Mouse (Mus musculus) neural tube, embryonic 10.5 days (tissue): ENCODE data around the gene Zfp410.
"Not testable (repeated sequence)": the region's sequence is repeated elsewhere in the genome, so short reads cannot be mapped to it uniquely, and the experiment has no call there.

Source experiments
- DNase-seq: peaks from one replicate; pipeline ENCODE4 v3.0.0-alpha.2; 2017; ENCODE audit warnings: low spot score; ENCODE audit errors: extremely low spot score

Zfp410 gene

DNA sequence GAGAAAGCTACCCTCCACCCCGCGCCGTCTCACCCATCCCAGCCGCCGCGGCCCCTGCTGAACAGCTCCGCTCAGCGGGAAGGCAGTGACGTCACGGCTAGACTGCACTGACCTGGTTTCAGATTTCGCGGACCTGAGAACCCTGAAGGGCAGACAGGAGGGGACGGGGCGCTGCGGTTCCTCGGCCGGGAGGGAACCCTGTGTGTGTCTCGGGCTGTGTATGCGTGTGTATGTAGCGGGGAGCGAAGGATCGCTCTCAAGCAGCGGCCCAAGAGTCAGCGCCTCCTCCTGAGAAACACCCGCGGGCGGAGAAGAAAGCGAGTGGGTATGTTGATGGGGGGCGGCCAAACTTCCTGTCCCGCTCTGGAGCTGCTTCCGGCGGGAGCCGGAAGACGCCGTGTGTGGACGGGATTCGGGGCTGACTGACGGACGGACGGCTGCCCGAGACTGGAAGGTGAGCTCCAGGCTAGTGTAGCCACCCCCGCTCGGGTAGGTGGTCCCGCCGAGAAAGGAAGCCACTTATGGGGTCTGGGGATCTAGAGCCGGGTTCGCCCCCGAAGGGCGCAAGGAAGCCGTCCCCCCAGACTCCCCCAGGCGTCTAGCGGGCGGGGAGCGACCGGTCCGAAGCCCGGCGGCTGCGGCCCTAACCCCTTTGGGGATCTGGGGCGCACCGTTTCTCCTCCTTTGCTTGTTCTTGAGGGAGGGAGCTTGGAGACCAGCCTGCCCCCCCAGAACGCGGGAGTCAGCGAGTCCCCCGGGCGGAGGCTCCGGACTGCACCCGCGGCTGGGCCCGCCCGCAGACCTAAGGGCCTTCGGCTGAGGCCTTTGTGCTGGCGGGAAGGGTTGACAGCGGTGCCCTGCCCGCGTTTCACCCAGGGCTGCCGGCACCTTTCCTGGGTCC lies at the start of gene Zfp410:
Gene Zfp410 (plus strand): TSS at position 132 of the 901 bp plus-strand sequence.
- DNase-seq, result peak; percentile 92

DNA sequence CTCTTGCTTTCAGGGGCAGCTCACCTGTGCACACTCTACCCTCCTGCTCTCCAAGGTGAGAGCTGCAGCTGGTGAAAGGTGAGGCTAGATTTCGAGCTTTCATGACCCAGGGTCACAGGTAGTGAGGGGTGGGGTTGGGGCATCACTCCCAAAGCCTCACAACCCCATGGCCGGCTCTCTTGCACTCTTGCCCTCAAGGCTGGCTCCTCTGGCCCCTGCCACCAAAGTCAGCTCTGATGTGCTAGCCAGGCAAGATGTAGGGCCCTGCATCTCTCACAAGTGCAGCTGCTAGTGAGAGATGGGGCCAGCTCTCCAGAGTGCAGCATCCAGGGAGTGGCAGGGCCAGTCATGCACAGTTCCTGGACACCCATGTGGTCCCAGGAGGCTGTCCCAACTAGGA lies 49.4 kb upstream of the Zfp410 start:
- DNase-seq, result no peak

- no peak for DNase-seq
Measured at GRCm38 (mm10) chr12:84273366-84273765, 43.3 kb upstream of the Zfp410 start.

DNA sequence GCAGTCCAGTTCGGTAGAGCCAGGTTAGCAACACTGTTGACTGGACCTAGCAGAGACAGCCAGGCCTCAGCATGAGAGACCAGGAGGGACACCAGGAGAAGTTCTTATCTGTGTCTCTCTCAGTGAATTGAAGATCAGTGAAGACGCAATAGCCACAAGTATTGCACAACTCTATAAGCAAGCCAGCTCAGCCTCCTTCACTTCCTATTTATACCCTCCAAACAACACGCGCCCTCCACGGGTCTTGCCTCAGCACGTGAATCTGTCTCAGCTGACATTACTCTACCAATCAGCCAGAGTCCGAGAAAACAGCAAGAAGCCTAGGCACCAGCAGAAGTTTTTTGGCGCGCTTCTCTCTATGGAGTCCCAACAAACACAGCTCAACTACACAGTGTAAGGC lies 41.4 kb upstream of the Zfp410 start:
- no peak for DNase-seq

GRCm38 (mm10) chr12:84276288-84276687 lies 40.4 kb upstream of the Zfp410 start:
- DNase-seq, result no peak

- DNase-seq, result no peak
Measured at GRCm38 (mm10) chr12:84276799-84277198, 39.9 kb upstream of the Zfp410 start.

- DNase-seq, result no peak
Measured at GRCm38 (mm10) chr12:84277832-84278231, 38.8 kb upstream of the Zfp410 start.

DNA sequence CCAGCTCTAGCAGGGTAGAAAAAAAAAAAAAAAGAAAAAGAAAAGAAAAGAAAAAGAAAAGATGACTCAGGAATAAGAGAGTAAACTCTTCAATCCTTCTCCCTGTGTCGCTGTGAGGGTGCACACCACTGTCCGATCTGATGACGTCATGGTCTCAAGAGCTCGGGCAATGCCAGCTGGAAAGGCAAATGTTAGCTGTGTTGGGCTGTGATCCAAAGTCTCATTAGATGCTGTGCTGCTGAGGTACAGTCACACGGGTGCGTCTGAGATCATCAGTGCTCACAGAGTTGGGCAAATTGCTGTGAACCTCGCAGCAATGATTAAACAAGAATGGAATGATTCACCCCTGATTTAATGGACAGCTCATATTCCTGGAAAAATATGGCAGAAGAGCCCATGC lies 37.8 kb upstream of the Zfp410 start:
- DNase-seq, result no peak

DNA sequence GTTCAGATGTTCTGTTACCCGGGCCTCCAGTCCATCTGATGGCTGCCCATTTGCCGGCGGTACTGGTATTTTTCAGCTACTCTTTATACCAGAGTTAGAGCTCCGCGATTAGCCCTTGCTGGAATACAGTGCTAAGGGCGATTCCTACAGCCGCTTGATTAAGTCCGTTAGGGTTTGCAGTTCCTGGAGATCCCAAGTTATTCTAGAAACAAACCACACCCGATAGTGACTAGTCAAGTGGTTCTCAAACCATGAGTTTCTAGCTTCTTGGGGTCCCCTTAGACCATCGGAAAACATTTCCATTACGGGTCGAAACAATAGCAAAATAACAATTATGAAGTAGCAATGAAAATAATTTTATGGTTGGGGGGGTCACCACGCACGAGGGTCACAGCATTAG lies 32.3 kb upstream of the Zfp410 start:
- no peak for DNase-seq

- DNase-seq, result peak; percentile 93
Measured at GRCm38 (mm10) chr12:84284885-84285592, 31.6 kb upstream of the Zfp410 start, which contains the start of gene Ptgr2. Gene Ptgr2 (plus strand): TSS chr12:84285232.

GRCm38 (mm10) chr12:84285593-84285968 lies 31.1 kb upstream of the Zfp410 start:
- DNase-seq, result no peak

GRCm38 (mm10) chr12:84288461-84288860 lies 28.2 kb upstream of the Zfp410 start:
- peak; percentile 46 for DNase-seq

DNA sequence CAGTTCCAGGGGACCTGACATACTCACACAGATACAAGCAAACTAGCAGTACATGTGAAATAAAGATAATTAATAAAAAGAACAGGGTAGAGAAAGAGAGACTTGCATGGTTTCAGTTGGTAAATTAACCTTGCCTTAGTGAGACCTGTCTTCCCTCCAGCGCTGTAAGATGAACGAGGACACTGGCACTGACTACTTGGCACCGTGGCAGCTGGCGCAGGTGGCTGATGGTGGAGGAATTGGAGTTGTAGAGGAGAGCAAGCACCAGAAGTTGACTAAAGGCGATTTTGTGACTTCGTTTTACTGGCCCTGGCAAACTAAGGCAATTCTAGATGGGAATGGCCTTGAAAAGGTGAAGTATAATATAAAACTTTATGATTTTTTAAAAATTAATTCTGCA lies 18.8 kb upstream of the Zfp410 start:
- DNase-seq, result no peak

GRCm38 (mm10) chr12:84299265-84299664 lies 17.4 kb upstream of the Zfp410 start:
- no peak for DNase-seq

DNA sequence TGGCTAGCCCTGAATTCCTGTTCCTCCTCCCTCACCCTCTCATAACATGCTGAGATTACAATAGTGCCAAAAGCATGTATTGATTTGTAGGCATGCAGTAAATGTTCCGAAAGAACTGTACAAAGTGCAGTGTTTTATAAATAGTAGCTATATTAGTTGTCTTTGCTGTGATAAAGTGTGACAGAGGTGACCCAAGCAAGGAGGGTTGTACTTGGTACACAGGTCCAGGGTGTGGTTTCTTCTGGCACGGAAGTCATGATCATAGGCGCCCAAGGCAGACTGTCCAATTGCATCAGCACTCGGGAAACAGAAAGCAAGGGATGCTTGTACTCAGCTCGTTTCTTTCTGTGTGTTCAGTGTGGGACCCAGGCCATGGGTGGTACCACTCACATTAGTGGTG lies 12.6 kb upstream of the Zfp410 start:
- DNase-seq, result no peak

DNA sequence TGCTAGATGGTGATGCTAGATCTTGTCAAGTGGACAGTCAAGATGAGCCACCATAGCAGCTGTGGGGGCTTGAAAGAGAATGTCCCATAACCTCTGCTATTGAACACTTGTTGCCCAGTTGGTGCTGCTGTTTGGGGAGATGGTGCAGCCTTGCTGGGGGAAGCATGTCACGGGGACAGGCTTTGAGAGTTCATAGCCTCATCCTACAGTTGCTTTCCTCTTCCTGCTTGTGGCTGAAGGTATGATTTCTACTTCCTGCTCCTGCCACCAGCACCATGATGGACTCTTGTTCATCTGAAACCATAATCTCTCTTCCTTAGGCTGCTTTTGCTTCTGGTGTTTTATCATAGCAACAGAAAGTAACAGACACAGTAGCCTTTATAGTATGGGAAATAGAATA lies 12.1 kb upstream of the Zfp410 start:
- no peak for DNase-seq

- DNase-seq, result no peak
Measured at GRCm38 (mm10) chr12:84311306-84311705, 5.3 kb upstream of the Zfp410 start.

DNA sequence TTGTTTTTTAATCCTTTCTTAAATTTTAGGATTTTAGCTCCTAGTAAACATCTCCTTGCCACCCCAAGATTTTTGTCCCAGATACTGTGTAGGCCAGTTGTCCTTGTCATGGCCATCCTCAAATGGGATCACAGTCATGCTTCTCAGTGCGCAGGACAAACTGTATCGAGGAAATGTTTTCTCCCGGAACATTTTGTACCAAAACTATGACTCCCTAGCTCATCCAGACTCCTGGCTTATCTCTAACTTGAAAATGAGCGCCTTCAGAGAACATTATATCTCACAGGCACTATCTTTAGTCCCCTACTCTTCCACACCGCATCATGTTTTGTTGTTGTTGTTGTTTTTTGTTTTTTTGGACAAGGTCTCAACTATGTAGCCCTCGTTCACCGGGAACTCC lies 646 bp upstream of the Zfp410 start:
- no peak for DNase-seq

GRCm38 (mm10) chr12:84327111-84327512 lies 10.5 kb downstream of the Zfp410 start:
- DNase-seq, result no peak

DNA sequence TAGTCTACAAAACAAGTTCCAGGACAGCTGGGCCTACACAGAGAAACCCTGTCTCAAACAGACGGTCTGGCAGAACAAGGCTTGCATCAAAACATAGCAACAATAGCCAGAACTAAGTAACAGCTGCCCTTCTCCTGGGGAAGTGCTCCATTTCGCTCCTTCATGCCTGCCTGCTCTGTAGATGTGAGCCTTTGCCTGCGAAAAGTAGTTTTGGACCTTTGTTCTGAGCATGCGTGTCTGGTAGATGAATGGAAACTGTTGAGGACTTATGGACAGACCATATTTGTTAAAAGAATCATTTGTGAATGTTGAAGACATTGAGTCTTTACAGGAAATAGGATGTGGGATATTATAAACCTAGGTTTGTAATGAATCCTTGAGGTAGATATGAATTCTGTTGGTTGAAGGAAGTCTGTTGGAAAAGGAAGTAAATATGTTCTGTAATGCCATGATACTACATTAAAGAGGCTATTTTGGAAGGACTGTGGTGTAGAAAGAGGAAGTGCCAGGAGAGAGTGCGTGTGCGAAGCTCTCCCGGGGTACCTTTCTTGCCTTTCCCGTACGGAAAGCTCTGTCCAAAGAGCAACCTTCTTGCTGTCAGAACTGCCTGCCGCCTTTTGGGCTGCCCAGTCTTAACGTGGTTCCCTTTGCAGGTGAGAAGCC lies 20.4 kb downstream of the Zfp410 start:
- DNase-seq, result no peak

- no peak for DNase-seq
Measured at GRCm38 (mm10) chr12:84347192-84347591, 30.5 kb downstream of the Zfp410 start.

GRCm38 (mm10) chr12:84358699-84359098 lies 42.0 kb downstream of the Zfp410 start:
- DNase-seq, result not testable (repeated sequence)
